Mouse (Mus musculus) embryonic facial prominence, embryonic 13.5 days (tissue): ENCODE results near the gene Jade1. TPM values are rescaled to one million over a fixed set of nuclear protein-coding genes. Genes with fewer than 3 reads are reported as not detected.

ENCODE experiments used
- ATAC-seq: fragments of 200-750 bp; cut with Nextera tagmentation; 2 replicates; pipeline ENCODE4 v1.8.0; 2017; ENCODE audit warnings: low read depth; ENCODE audit not compliant: insufficient number of reproducible peaks, insufficient read depth, low FRiP score, low TSS enrichment
- H3K27ac ChIP-seq: fragments of 300-500 bp; sonication (generic); 2 replicates; pipeline ENCODE4 v1.5.1; 2015; ENCODE audit warnings: moderate library complexity, mild to moderate bottlenecking, inconsistent platforms
- H3K27me3 ChIP-seq: fragments of 300-500 bp; sonication (generic); 2 replicates; pipeline ENCODE4 v1.6.1; 2015; ENCODE audit warnings: mild to moderate bottlenecking, inconsistent platforms
- H3K36me3 ChIP-seq: fragments of 300-500 bp; sonication (generic); 2 replicates; pipeline ENCODE4 v1.6.1; 2015; ENCODE audit warnings: mild to moderate bottlenecking, inconsistent platforms
- H3K4me1 ChIP-seq: fragments of 300-500 bp; sonication (generic); 2 replicates; pipeline ENCODE4 v1.6.1; 2015; ENCODE audit warnings: inconsistent platforms
- H3K4me2 ChIP-seq: fragments of 300-500 bp; sonication (generic); 2 replicates; pipeline ENCODE4 v1.6.1; 2015; ENCODE audit warnings: moderate library complexity, mild to moderate bottlenecking, inconsistent platforms
- H3K4me3 ChIP-seq: fragments of 300-500 bp; sonication (generic); 2 replicates; pipeline ENCODE4 v1.5.1; 2015; ENCODE audit warnings: mild to moderate bottlenecking, inconsistent platforms
- H3K9ac ChIP-seq: fragments of 300-500 bp; sonication (generic); 2 replicates; pipeline ENCODE4 v1.6.1; 2015; ENCODE audit warnings: mild to moderate bottlenecking, inconsistent platforms
- H3K9me3 ChIP-seq: fragments of 300-500 bp; sonication (generic); 2 replicates; pipeline ENCODE4 v1.6.1; 2016; ENCODE audit warnings: inconsistent platforms
- WGBS: fragments of 180-500 bp; shearing (Covaris S2); methylation state at CpG from one replicate; pipeline ENCODE4 v1.1.7; 2015; ENCODE audit warnings: mixed read lengths; 5-methylcytosine and 5-hydroxymethylcytosine counted together
- polyA plus RNA-seq: library from polyadenylated mRNA; unstranded; fragments of >200 nt; fragmentation: Nextera tagmentation; extraction: Ambion mirVana; gene quantifications from 2 replicates; pipeline ENCODE4 v1.2.1, GENCODE M21; 2015

Jade1 gene
- polyA plus RNA-seq, 1 experiment from 2014 or later = 8.7 TPM

DNA sequence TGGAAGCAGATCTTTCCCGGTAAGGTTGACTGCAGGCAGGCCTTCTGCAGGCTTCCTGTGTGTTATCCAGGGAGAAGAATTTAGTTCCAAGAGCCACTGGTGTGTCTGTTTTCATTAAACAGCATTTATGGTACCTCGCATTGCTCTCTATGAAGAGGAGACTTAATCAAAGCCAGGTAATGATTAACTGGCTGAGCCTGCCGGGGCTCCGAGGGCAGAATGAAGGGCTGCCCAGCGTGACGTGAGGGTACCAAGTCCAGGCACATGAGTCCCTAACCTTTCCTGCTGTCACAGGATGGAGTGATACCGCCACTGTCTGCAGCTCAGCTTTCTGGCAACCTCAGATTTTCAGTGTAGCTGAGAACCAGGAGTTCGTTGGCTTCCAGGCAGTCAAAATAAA lies 25.9 kb downstream of the Jade1 start:
- Histone ChIP-seq H3K9ac (no peak overlapping the region), H3K27me3 (no peaks in the 10 kb centered on the region), H3K9me3 (no peaks in the 10 kb centered on the region), H3K4me3 (no peak overlapping the region), H3K4me2 (no peak overlapping the region), H3K36me3 (no peaks in the 10 kb centered on the region), H3K27ac (no peak overlapping the region), H3K4me1 (peaks cover 20% of the 10 kb centered on the region)
- ATAC-seq = no peak
- WGBS = 37% methylated on average over 8 of the region's 8 CpGs

DNA sequence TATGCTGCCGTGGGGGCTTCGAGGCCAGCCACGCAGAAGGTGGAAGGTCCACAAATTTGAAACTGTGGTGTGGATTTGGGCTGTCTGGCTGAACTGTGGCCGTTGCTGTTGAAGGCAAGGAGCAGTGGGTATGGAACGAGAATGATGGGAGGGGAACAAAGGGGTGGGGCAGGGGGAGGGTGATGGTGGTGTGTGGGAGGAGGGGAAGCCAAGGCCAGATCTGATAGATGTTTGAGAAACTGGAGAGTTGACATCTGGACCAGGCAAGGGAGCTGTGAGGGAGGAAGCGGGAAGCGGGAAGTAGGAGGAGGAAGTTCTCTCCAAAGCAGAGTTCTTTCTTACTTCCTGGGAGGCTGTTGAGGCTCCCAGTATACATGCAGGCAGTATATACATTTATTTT lies 26.7 kb downstream of the Jade1 start:
- Histone ChIP-seq H3K4me3 (no peak overlapping the region), H3K27ac (no peak overlapping the region), H3K4me2 (no peak overlapping the region), H3K27me3 (no peaks in the 10 kb centered on the region), H3K36me3 (no peaks in the 10 kb centered on the region), H3K9ac (no peak overlapping the region), H3K9me3 (no peaks in the 10 kb centered on the region), H3K4me1 (peaks cover 25% of the 10 kb centered on the region)
- WGBS = 79% methylated on average over 7 of the region's 7 CpGs
- ATAC-seq = no peak

DNA sequence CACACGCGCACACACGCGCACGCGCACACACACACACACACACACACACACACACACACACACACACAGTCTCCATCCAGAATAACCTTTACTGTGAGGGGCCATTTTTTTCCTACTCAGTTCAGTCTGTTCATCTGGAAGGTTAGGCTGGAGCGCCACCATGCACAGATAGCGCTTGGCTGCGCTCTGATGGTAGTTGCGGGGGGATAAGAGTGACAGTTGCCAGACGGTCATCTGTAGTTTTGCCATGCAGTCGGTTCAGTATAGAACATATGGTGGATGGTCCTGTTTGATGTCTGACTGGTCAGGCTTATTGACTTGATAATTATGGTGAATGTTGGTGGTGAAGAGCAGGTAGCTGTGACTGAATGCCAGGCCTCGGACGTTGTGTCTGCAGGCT lies 27.6 kb downstream of the Jade1 start:
- WGBS = 89% methylated on average over 14 of the region's 14 CpGs
- Histone ChIP-seq H3K9me3 (no peaks in the 10 kb centered on the region), H3K4me3 (no peak overlapping the region), H3K27me3 (no peaks in the 10 kb centered on the region), H3K4me2 (no peak overlapping the region), H3K4me1 (peaks cover 33% of the 10 kb centered on the region), H3K36me3 (no peaks in the 10 kb centered on the region), H3K9ac (no peak overlapping the region), H3K27ac (no peak overlapping the region)
- no peak for ATAC-seq

DNA sequence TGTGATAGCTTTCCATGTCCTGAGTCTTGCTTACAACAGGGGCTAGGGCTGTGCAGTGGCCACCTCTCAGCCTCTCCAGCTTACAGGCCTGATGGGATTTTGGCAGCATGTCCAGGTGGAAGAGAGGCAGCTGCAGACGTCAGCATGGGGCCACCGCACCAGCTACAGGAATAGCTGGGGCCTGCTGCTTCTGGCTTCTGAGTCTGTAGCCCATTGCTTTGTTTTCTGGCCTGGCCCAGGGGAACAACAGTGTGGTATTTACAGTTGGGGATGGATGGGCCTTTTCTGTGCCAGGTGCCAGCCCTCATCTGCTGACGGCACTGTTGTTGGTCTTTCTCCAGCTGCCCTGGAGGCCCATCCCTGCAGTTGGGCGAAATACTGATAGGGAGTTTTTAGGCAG lies 28.1 kb downstream of the Jade1 start:
- H3K36me3 ChIP-seq = no peaks in the 10 kb centered on the region
- no peak overlapping the region for H3K9ac ChIP-seq
- H3K27ac ChIP-seq = no peak overlapping the region
- peaks cover 38% of the 10 kb centered on the region for H3K4me1 ChIP-seq
- H3K27me3 ChIP-seq = no peaks in the 10 kb centered on the region
- ATAC-seq = no peak
- no peak overlapping the region for H3K4me3 ChIP-seq
- H3K4me2 ChIP-seq = no peak overlapping the region
- WGBS = 84% methylated on average over 4 of the region's 4 CpGs
- H3K9me3 ChIP-seq = no peaks in the 10 kb centered on the region

DNA sequence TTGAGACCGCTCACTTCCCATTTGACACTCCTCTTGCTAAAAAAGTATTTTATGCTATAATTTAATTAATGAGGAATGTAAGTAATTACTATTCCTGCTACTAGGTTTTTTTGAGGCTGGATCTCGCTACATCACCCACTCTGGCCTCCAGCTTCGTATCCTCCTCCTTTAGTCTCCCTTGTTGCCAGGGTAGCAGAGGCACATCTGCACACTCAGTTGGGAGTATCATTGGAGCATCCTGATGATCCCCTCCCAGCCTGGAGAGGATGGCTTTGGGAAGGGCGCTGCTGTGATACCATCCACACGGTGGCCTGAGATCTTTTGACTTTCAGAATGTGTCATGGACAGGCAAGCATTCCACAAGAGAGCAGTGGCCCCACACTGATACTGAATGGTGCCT lies 30.0 kb downstream of the Jade1 start:
- H3K4me1 ChIP-seq = peaks cover 48% of the 10 kb centered on the region
- no peak overlapping the region for H3K27ac ChIP-seq
- H3K4me2 ChIP-seq = no peak overlapping the region
- H3K9me3 ChIP-seq = no peaks in the 10 kb centered on the region
- H3K4me3 ChIP-seq = no peak overlapping the region
- H3K27me3 ChIP-seq = no peaks in the 10 kb centered on the region
- no peaks in the 10 kb centered on the region for H3K36me3 ChIP-seq
- no peak for ATAC-seq
- H3K9ac ChIP-seq = no peak overlapping the region
- WGBS = 73% methylated on average over 5 of the region's 5 CpGs

DNA sequence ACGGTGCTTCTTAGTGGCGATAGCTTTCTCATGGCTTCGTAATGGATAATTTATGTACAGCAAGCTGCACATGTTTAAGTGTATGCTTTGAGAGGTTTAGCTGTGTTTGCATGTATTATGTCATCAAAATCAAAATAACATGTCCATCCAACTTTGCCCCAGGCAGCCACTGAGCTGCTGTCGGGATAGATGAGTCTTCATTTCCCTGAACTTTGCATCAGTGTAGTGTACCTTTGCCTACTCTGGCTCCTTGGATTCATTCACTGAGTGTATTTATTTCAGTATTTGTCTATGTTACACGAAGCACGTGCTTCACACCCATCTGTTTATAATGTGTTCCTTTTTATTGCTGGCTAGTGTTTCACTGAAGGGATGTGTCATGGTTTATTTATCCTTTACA lies 30.8 kb downstream of the Jade1 start:
- WGBS = 59% methylated on average over 6 of the region's 6 CpGs
- no peaks in the 10 kb centered on the region for H3K27me3 ChIP-seq
- no peak overlapping the region for H3K27ac ChIP-seq
- H3K9ac ChIP-seq = no peak overlapping the region
- ATAC-seq = no peak
- no peak overlapping the region for H3K4me3 ChIP-seq
- peaks cover 48% of the 10 kb centered on the region for H3K4me1 ChIP-seq
- H3K4me2 ChIP-seq = no peak overlapping the region
- no peaks in the 10 kb centered on the region for H3K9me3 ChIP-seq
- H3K36me3 ChIP-seq = no peaks in the 10 kb centered on the region

DNA sequence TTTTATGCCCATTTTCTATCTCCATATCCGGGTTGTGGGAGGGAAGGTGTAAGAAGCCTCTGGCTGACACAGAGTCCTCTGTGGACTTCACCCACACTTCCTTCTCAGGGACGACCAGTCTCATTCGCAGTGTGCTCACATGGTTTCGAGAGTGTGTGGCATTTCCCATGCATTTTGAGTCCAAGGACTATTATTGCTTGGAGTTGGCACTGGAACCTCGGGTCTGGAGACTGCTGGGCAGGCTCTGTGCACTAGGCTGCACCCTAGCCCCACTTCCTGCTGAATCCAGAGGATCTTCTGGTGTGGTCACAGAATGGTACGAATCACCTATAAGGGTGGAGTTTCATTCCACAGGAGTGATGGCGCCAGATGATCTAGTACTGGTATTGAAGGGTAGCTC lies 31.4 kb downstream of the Jade1 start:
- Histone ChIP-seq H3K27me3 (no peaks in the 10 kb centered on the region), H3K4me1 (peaks cover 42% of the 10 kb centered on the region), H3K9me3 (no peaks in the 10 kb centered on the region), H3K4me3 (no peak overlapping the region), H3K9ac (no peak overlapping the region), H3K36me3 (peaks cover 4% of the 10 kb centered on the region), H3K27ac (no peak overlapping the region), H3K4me2 (no peak overlapping the region)
- WGBS = 84% methylated on average over 7 of the region's 7 CpGs
- no peak for ATAC-seq

DNA sequence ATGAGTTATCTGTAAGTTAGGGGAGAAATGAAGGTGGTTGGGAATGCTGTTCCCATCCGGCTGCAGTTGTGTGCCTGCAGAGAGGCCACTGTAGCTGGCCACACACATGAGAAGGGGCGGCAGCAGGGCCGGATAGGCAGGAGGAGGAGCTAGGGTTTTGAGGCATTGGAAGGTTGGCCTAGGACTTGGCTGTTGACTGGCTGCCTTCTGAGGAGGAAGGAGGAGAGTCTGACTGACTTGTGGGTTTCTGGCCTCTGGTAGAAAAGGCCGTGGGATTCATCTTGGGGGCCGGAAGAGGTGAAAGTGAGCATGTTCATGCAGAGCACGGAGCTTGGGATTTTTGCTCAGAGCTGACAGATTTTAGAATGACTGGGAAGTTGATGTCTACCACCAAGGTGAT lies 32.1 kb downstream of the Jade1 start:
- H3K27me3 ChIP-seq = no peaks in the 10 kb centered on the region
- peaks cover 7% of the 10 kb centered on the region for H3K36me3 ChIP-seq
- H3K4me3 ChIP-seq = no peak overlapping the region
- no peak overlapping the region for H3K27ac ChIP-seq
- H3K9ac ChIP-seq = no peak overlapping the region
- 57% methylated on average over 6 of the region's 6 CpGs for WGBS
- H3K4me2 ChIP-seq = no peak overlapping the region
- no peak for ATAC-seq
- no peaks in the 10 kb centered on the region for H3K9me3 ChIP-seq
- H3K4me1 ChIP-seq = peaks cover 41% of the 10 kb centered on the region

DNA sequence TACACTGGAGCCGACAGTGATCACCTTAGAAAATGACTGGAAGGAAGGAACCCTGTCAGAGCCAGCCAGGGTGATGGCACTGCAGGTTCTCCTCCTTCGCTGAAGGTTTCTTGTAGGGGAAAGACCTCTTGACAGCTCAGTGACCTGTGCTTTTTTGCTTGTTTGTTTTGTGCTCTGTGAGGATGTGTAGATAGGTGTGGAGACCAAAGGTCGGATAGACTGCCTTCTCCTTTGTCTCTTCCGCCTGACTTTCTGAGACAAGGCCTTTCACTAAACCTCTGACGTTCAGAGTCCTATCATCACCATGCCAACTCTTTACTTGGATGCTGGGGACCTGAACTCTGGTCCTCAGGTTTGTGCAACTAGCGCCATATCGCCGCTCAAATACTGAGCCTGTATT lies 33.0 kb downstream of the Jade1 start:
- no peak overlapping the region for H3K4me2 ChIP-seq
- H3K36me3 ChIP-seq = peaks cover 7% of the 10 kb centered on the region
- ATAC-seq = no peak
- no peak overlapping the region for H3K27ac ChIP-seq
- H3K9ac ChIP-seq = no peak overlapping the region
- no peaks in the 10 kb centered on the region for H3K27me3 ChIP-seq
- WGBS = 88% methylated on average over 8 of the region's 8 CpGs
- H3K4me1 ChIP-seq = peaks cover 41% of the 10 kb centered on the region
- no peak overlapping the region for H3K4me3 ChIP-seq
- H3K9me3 ChIP-seq = no peaks in the 10 kb centered on the region

DNA sequence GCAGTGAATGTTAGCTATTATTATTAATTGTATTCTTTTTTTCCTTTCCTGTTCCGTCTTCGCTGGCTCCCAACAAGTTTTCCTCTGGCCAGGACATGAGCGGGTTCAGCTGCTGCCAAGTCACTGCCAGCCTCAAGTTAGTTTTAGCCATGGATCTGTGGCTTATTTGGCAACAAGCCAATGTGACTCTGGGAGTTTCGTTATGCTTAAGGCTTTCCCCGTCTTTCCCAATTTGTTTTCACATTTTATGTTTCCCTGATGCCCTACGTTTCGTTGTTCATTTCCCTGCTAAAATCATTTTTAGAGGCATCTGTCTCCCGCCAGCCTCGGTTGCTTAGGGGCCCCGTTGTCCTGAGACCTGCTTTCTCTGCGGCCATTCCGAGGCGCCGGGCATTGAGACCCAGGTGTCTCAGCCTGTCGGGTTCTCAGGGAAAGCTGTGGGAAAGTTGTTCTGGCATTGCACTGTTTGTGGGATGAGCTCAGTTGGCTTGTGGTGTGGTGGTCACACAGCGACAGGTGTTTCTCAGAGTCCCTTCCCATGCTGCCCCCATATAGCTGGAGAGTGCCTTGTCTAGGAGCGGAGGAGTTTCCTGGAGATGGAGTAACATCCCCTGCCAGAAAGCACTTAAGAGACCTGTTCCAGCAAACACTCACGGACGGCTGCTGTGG lies 33.8 kb downstream of the Jade1 start:
- H3K27ac ChIP-seq = peak overlapping the region; percentile 5; the same call in 1 of the 2 replicates
- H3K4me1 ChIP-seq = peaks cover 41% of the 10 kb centered on the region
- peaks cover 15% of the 10 kb centered on the region for H3K36me3 ChIP-seq
- peak overlapping the region; percentile 33 for H3K4me2 ChIP-seq
- no peaks in the 10 kb centered on the region for H3K27me3 ChIP-seq
- H3K4me3 ChIP-seq = no peak overlapping the region
- no peaks in the 10 kb centered on the region for H3K9me3 ChIP-seq
- no peak for ATAC-seq
- 62% methylated on average over 19 of the region's 19 CpGs for WGBS
- H3K9ac ChIP-seq = no peak overlapping the region

DNA sequence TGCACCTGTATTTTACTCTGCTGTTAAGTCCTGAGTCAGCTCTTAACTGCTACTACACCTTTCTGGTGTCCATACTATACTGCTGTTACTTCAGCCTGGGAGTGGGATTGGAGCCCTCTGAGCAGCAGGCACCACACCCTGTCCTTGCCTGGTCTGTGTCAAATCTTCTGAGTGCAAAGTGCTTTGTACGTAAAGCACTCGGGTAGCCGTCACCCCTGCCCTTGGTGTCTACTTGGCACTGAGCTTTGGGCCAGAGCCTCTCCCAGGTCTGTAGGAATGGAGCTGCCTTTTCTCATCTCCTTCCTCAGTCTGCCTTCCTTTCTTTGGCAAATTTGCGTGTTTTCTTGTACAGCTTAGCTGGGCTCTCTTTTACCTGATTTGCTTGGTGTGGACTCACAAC lies 34.5 kb downstream of the Jade1 start:
- ATAC-seq = no peak
- no peak overlapping the region; the same call in 1 of the 2 replicates for H3K27ac ChIP-seq

DNA sequence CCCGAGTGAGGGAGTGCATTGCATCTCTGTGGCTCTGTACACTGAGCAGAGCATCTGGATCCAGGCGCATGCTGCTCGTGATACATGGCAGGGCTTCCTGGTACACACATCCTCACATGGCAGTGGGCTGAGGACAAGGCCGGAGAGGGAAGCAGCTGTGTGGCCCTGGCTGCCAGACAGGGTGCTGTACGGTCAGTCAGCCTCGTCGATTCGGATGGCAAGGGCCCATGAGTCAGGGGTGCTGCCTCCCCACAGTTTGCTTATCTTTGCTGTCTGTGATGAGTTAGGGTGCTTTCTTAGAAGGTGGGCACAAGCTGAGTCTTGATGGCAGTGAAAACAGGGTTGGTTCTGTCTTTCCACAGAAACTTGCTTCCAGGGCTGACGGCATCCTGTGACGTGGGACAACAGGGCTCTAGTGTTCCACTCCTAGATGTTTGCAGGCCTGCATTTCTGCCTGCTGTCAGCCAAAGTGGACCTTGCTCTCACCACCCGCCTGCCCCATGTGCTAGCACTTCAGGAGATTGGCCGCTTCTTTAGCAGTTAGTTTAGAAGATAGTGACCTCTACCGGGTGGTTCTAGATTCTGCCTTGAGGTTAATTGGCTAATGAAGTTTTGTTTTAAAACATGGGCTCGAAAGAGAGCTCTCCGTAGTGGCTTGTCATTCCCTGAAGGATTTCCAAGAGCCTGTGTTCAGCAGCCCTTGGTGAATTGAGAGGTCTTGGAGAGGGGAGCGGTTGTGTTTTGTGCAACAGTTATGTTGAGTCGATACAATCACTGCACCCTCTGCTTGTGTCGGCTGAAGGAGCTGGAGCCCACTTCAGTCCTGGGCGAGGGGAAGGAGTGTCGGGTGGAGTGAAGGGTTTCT lies 35.4 kb downstream of the Jade1 start:
- H3K36me3 ChIP-seq = peaks cover 22% of the 10 kb centered on the region
- H3K9me3 ChIP-seq = no peaks in the 10 kb centered on the region
- peaks cover 41% of the 10 kb centered on the region for H3K4me1 ChIP-seq
- H3K27me3 ChIP-seq = no peaks in the 10 kb centered on the region
- H3K4me2 ChIP-seq = no peak overlapping the region
- WGBS = 87% methylated on average over 20 of the region's 20 CpGs
- H3K27ac ChIP-seq = no peak overlapping the region
- H3K9ac ChIP-seq = no peak overlapping the region
- no peak for ATAC-seq
- H3K4me3 ChIP-seq = no peak overlapping the region

More for the DNA sequence above, 34.5 kb downstream of the Jade1 start:
- no peaks in the 10 kb centered on the region for H3K27me3 ChIP-seq
- H3K9ac ChIP-seq = no peak overlapping the region
- WGBS = 88% methylated on average over 4 of the region's 4 CpGs
- H3K9me3 ChIP-seq = no peaks in the 10 kb centered on the region
- H3K4me3 ChIP-seq = no peak overlapping the region
- H3K4me1 ChIP-seq = peaks cover 41% of the 10 kb centered on the region
- H3K36me3 ChIP-seq = peaks cover 17% of the 10 kb centered on the region
- no peak overlapping the region for H3K4me2 ChIP-seq
